Mouse (Mus musculus): ENCODE data around the gene Fbxl19.
A peak's percentile ranks its signal among the peaks of the same experiment; 100 is the strongest.

The Fbxl19 gene

GRCm38 (mm10) chr7:127708207-127709078, 35.9 kb upstream of the Fbxl19 start, which contains the start of gene Bcl7c:
Gene Bcl7c (minus strand): TSS chr7:127708933.
- Histone ChIP-seq H3K36me3 (ENCODE audit: insufficient read depth, low read length) (peaks cover 36% of the 10 kb centered on the region), H3K4me3 (replicated peaks; ENCODE audit: low read length) (peak within 1 kb of the TSS; percentile 91), H3K9me3 (ENCODE audit: low read length) (no peaks in the 10 kb centered on the region), H3K4me1 (replicated peaks; ENCODE audit: low read depth, low read length) (peaks cover 63% of the 10 kb centered on the region), H3K27me3 (ENCODE audit: insufficient read depth, low read length) (no peaks in the 10 kb centered on the region)
- TF ChIP-seq NANOG (IDR thresholded peaks at IDR 0.05; ENCODE audit: borderline replicate concordance, low read length) (no peak), POU5F1 (IDR thresholded peaks at IDR 0.05; ENCODE audit: borderline replicate concordance, low read length) (no peak), CTCF (conservative IDR thresholded peaks at IDR 0.05; ENCODE audit: low read length) (no peak)

DNA sequence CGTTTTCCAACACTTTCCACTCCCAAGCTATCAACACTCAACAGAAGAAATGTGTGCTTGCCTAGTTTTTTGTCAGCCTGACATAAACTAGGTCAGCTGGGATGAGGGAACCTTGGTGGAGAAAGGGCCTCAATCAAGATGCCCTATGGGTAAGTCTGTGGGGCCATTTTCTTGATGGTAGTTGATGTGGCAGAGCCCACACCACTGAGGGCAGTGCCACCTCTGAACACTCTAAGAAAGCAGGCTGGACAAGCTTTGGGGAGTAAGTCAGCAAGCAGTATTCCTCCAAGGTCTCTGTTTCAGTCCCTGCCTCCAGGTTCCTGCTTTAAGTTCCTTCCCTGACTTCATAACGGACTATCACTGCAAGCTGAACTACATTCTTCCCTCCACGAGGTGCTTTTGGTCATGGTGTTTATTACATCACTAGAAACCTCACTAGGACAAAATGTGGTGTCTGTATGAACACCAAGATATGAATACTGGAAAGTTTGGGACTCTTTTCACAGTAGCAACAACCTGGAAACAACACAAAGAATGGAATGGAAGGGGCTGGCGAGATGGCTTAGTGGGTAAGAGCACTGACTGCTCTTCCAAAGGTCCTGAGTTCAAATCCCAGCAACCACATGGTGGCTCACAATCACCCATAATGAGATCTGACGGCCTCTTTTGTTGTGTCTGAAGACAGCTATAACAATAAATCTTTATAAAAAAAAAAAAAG, 34.9 kb upstream of the Fbxl19 start:
- Histone ChIP-seq H3K9me3 (ENCODE audit: low read length) (no peaks in the 10 kb centered on the region), H3K4me3 (replicated peaks; ENCODE audit: low read length) (peak overlapping the region; percentile 91), H3K36me3 (ENCODE audit: insufficient read depth, low read length) (peaks cover 27% of the 10 kb centered on the region), H3K27me3 (ENCODE audit: insufficient read depth, low read length) (no peaks in the 10 kb centered on the region), H3K4me1 (replicated peaks; ENCODE audit: low read depth, low read length) (peaks cover 64% of the 10 kb centered on the region)
- no peak for TF ChIP-seq CTCF (conservative IDR thresholded peaks at IDR 0.05; ENCODE audit: low read length)
- no peak for TF ChIP-seq POU5F1 (IDR thresholded peaks at IDR 0.05; ENCODE audit: borderline replicate concordance, low read length)
- TF ChIP-seq NANOG (IDR thresholded peaks at IDR 0.05; ENCODE audit: borderline replicate concordance, low read length) = no peak

- Histone ChIP-seq H3K27me3 (ENCODE audit: insufficient read depth, low read length) (peaks cover 2% of the 10 kb centered on the region; the same call in 1 of the 2 replicates), H3K4me3 (replicated peaks; ENCODE audit: low read length) (0 out of 2 replicates have a peak overlapping the region, but pooled peaks have one; percentile 76), H3K9me3 (ENCODE audit: low read length) (no peaks in the 10 kb centered on the region), H3K36me3 (ENCODE audit: insufficient read depth, low read length) (peaks cover 13% of the 10 kb centered on the region), H3K4me1 (replicated peaks; ENCODE audit: low read depth, low read length) (peaks cover 69% of the 10 kb centered on the region)
- TF ChIP-seq NANOG (IDR thresholded peaks at IDR 0.05; ENCODE audit: borderline replicate concordance, low read length) (no peak), CTCF (conservative IDR thresholded peaks at IDR 0.05; ENCODE audit: low read length) (no peak), POU5F1 (IDR thresholded peaks at IDR 0.05; ENCODE audit: borderline replicate concordance, low read length) (no peak)
These were observed 33.3 kb upstream of the Fbxl19 start for GRCm38 (mm10) chr7:127711031-127711430.

DNA sequence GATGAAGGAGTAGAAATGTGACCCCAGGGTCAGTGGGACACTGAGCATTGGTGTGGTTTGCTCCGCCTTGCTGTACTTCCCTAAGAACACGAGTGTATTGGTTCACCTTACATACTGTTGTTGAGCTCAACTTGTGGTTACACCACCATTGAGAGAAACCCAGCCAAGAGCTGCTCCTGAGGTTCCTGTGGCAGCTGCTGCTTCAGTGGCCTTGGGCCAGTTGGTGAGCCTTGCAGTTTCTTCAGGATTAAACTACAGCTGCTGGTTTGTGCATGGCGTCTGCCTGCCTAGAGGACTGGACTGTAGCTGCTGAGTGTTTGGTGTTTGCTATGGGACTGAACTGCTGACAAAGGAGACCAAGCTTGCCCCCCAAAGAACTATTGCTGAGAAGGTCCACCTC, 32.9 kb upstream of the Fbxl19 start:
- TF ChIP-seq CTCF (conservative IDR thresholded peaks at IDR 0.05; ENCODE audit: low read length) = no peak
- TF ChIP-seq NANOG (IDR thresholded peaks at IDR 0.05; ENCODE audit: borderline replicate concordance, low read length) = no peak
- no peak for TF ChIP-seq POU5F1 (IDR thresholded peaks at IDR 0.05; ENCODE audit: borderline replicate concordance, low read length)

GRCm38 (mm10) chr7:127712461-127713385, 31.6 kb upstream of the Fbxl19 start, which contains the start of gene Ctf1:
Gene Ctf1 (plus strand): TSS chr7:127712736.
- no peak for TF ChIP-seq CTCF (conservative IDR thresholded peaks at IDR 0.05; ENCODE audit: low read length)
- TF ChIP-seq NANOG (IDR thresholded peaks at IDR 0.05; ENCODE audit: borderline replicate concordance, low read length) = no peak
- TF ChIP-seq POU5F1 (IDR thresholded peaks at IDR 0.05; ENCODE audit: borderline replicate concordance, low read length) = no peak

More for the DNA sequence above, 32.9 kb upstream of the Fbxl19 start:
- peaks cover 12% of the 10 kb centered on the region for H3K36me3 ChIP-seq (ENCODE audit: insufficient read depth, low read length)
- H3K27me3 ChIP-seq (ENCODE audit: insufficient read depth, low read length) = peaks cover 7% of the 10 kb centered on the region
- no peaks in the 10 kb centered on the region for H3K9me3 ChIP-seq (ENCODE audit: low read length)
- peaks cover 64% of the 10 kb centered on the region for H3K4me1 ChIP-seq (replicated peaks; ENCODE audit: low read depth, low read length)
- peak overlapping the region; percentile 76; the same call in 1 of the 2 replicates for H3K4me3 ChIP-seq (replicated peaks; ENCODE audit: low read length)

DNA sequence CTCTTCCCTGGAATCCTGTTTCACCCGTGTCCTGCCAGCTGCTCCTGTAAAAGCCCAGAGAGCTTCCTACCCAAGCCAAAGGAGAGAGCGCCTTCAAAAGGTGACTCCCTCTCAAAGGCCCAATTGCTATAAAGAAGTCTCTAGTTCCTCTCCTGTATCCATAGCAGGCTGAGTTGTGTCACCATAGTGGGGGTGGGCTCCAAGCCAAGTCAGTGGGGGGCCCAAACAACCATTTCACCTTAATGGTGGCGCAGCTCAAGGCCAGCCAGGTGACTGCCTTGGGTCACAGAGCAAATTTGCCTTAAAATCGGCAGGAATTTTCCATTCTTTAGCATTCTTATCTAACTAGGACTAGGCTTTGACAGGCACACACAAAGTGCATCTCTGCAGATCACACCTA, 29.5 kb upstream of the Fbxl19 start:
- Histone ChIP-seq H3K4me3 (replicated peaks; ENCODE audit: low read length) (no peak overlapping the region), H3K9me3 (ENCODE audit: low read length) (no peaks in the 10 kb centered on the region)
- TF ChIP-seq CTCF (conservative IDR thresholded peaks at IDR 0.05; ENCODE audit: low read length) (no peak), POU5F1 (IDR thresholded peaks at IDR 0.05; ENCODE audit: borderline replicate concordance, low read length) (no peak), NANOG (IDR thresholded peaks at IDR 0.05; ENCODE audit: borderline replicate concordance, low read length) (no peak)

More at GRCm38 (mm10) chr7:127712461-127713385, 31.6 kb upstream of the Fbxl19 start, which contains the start of gene Ctf1:
- peaks cover 15% of the 10 kb centered on the region for H3K27me3 ChIP-seq (ENCODE audit: insufficient read depth, low read length)
- H3K9me3 ChIP-seq (ENCODE audit: low read length) = no peaks in the 10 kb centered on the region
- peaks cover 61% of the 10 kb centered on the region for H3K4me1 ChIP-seq (replicated peaks; ENCODE audit: low read depth, low read length)
- H3K4me3 ChIP-seq (replicated peaks; ENCODE audit: low read length) = peak within 1 kb of the TSS; percentile 76
- 0 out of 2 replicates have a peak, but pooled peaks cover 5% of the 10 kb centered on the region for H3K36me3 ChIP-seq (ENCODE audit: insufficient read depth, low read length)

DNA sequence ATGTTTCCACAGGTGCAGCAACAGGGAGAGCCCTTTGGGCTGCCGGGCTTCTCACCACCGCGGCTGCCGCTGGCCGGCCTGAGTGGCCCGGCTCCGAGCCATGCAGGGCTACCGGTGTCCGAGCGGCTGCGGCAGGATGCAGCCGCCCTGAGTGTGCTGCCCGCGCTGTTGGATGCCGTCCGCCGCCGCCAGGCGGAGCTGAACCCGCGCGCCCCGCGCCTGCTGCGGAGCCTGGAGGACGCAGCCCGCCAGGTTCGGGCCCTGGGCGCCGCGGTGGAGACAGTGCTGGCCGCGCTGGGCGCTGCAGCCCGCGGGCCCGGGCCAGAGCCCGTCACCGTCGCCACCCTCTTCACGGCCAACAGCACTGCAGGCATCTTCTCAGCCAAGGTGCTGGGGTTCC, 27.4 kb upstream of the Fbxl19 start:
- Histone ChIP-seq H3K4me3 (replicated peaks; ENCODE audit: low read length) (peak overlapping the region; percentile 79), H3K9me3 (ENCODE audit: low read length) (no peaks in the 10 kb centered on the region), H3K4me1 (replicated peaks; ENCODE audit: low read depth, low read length) (peaks cover 40% of the 10 kb centered on the region), H3K27me3 (ENCODE audit: insufficient read depth, low read length) (peaks cover 21% of the 10 kb centered on the region), H3K36me3 (ENCODE audit: insufficient read depth, low read length) (0 out of 2 replicates have a peak, but pooled peaks cover 5% of the 10 kb centered on the region)
- no peak for TF ChIP-seq POU5F1 (IDR thresholded peaks at IDR 0.05; ENCODE audit: borderline replicate concordance, low read length)
- no peak for TF ChIP-seq CTCF (conservative IDR thresholded peaks at IDR 0.05; ENCODE audit: low read length)
- TF ChIP-seq NANOG (IDR thresholded peaks at IDR 0.05; ENCODE audit: borderline replicate concordance, low read length) = no peak

More for the DNA sequence above, 29.5 kb upstream of the Fbxl19 start:
- Histone ChIP-seq H3K36me3 (ENCODE audit: insufficient read depth, low read length) (0 out of 2 replicates have a peak, but pooled peaks cover 5% of the 10 kb centered on the region), H3K27me3 (ENCODE audit: insufficient read depth, low read length) (peaks cover 21% of the 10 kb centered on the region), H3K4me1 (replicated peaks; ENCODE audit: low read depth, low read length) (peaks cover 56% of the 10 kb centered on the region)

Data from E14TG2a.4 (cell line).